Mouse (Mus musculus) left cerebral cortex, adult 2 months (tissue): Measurements from ENCODE around the gene Slc25a11. TPM values are rescaled to one million over a fixed set of nuclear protein-coding genes. Genes with fewer than 3 reads are reported as not detected.

Source experiments
- DNase-seq, 2 experiments: peaks; one replicate each; pipeline ENCODE4 v3.0.0; 2021 to 2022; ENCODE audit warnings: low spot score in 2 of 2, mixed read lengths in 1 of 2; ENCODE audit errors: extremely low spot score in 1 of 2
- H3K27ac ChIP-seq: fragments of 200-600 bp; 2 replicates; pipeline ENCODE4 v1.8.1; 2022
- H3K4me3 ChIP-seq: fragments of 200-600 bp; 2 replicates; pipeline ENCODE4 v1.8.1; 2022
- CTCF ChIP-seq: fragments of 200-600 bp; IDR thresholded peaks from 2 replicates; pipeline ENCODE4 v1.8.1; 2022; ENCODE audit warnings: antibody characterized with exemption, mild to moderate bottlenecking, moderate library complexity
- intact Hi-C: fragments of 180-260 bp; cut with DNase I; formaldehyde crosslinking; loops from one replicate; pipeline ENCODE4 v1.15.1; 2025
- total RNA-seq, 2 experiments: library from RNA; stranded (reverse); gene quantifications; 2 replicates each; pipeline ENCODE4 v1.2.3; 2021

Gene Slc25a11
- total RNA-seq, 2 experiments from 2014 or later = 107 to 117 TPM

- intact Hi-C loops = no loop called here
- no peak for TF ChIP-seq CTCF
- no peak for DNase-seq
- Histone ChIP-seq H3K4me3 (no peak overlapping the region), H3K27ac (no peak overlapping the region; the same call in 1 of the 2 replicates)
Observed at GRCm38 (mm10) chr11:70679361-70679760, 32.1 kb upstream of the Slc25a11 start.

DNA sequence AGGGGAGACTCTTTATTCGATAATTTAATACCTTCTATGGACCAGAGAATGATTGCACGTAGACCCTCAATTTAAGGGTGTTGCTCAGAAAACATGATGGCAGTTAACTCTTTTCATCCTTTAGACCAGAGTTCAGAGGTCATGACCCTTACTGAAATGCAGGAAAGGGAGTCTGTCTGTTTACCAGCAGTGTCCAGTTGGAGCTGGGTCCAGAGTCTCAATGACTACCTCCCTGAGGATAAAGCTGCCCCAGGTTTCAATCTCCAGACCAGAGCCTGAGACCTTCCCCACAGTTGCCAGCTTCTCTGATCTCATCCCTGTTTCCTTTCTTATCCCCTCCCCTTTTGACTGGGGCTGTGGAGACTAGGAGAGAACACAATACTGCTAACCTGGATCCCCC lies 31.3 kb upstream of the Slc25a11 start:
- Histone ChIP-seq H3K4me3 (no peak overlapping the region), H3K27ac (no peak overlapping the region)
- intact Hi-C loops = no loop called here
- no peak for DNase-seq
- TF ChIP-seq CTCF = no peak

DNA sequence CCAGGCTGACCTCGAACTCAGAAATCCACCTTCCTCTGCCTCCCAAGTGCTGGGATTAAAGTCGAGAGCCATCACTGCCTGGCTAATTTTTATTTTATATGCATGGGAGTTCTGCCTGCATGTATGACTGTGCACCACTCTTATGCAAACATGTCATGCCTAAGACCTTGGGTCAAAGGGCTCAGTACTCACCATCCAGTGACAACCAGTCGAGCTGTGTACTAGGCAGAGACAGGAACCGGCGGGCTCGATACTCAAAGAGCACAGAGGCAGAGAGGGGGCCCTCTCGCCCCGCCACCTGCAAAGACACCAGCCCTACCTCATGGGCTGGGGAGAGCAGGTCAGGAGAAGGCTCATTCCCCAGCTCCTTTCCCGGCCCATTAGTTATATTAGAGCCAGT lies 30.8 kb upstream of the Slc25a11 start:
- DNase-seq = no peak

DNA sequence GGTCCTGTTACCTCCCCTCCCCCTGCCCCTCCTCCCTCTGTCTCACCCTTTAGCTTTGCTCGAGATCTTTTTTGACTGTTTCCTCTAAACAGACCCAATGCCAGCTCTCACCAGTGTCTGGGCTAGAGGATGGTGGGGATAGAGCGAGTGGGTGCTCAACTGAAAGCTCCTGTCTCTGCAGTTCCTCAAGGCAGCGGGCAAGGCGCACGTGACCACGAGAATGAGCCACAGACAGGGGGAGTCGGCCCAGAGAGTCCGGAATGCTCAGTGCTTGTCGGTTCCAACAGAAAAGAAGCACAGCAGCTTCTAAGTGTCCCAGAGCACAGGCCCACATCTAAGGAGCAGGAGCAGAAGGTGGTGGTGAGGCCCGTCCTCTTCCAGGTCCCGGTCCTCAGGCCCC lies 27.2 kb upstream of the Slc25a11 start:
- Histone ChIP-seq H3K27ac (no peak overlapping the region), H3K4me3 (no peak overlapping the region)
- TF ChIP-seq CTCF = no peak
- intact Hi-C loops = loop anchor here (5.0 kb wide), 1 partner anchor 38 kb away; no protein-coding TSS in a partner anchor
- no peak for DNase-seq

More for the DNA sequence above, 30.8 kb upstream of the Slc25a11 start:
- no peak for TF ChIP-seq CTCF
- H3K27ac ChIP-seq = no peak overlapping the region
- intact Hi-C loops = no loop called here
- H3K4me3 ChIP-seq = no peak overlapping the region

DNA sequence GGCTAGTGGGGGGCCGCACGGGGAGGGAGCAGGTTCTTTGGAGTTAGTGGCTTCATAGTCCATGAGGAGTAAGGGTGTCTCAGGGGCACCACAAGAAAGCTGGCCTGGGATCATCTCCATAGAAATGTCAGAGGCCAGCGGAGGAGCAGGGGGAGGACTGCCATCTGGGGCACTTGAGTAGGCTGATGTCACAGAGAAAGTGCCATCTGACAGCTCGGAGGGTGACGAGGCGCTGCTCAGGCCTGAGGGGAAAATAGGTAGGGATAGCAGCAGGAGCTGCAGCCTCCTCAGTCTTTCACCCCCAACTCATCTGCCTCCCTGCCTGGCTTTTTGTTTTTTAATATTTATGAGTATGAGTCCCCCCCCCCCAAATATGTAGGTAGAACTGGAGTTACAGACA lies 26.7 kb upstream of the Slc25a11 start:
- intact Hi-C loops = loop anchor here (5.0 kb wide), 1 partner anchor 38 kb away; no protein-coding TSS in a partner anchor
- no peak for DNase-seq
- no peak overlapping the region for H3K4me3 ChIP-seq
- H3K27ac ChIP-seq = no peak overlapping the region
- no peak for TF ChIP-seq CTCF

GRCm38 (mm10) chr11:70671333-70672047 lies 24.2 kb upstream of the Slc25a11 start:
- intact Hi-C loops = loop anchor here (5.0 kb wide), 1 partner anchor 41 kb away; no protein-coding TSS in a partner anchor
- no peak for TF ChIP-seq CTCF

DNA sequence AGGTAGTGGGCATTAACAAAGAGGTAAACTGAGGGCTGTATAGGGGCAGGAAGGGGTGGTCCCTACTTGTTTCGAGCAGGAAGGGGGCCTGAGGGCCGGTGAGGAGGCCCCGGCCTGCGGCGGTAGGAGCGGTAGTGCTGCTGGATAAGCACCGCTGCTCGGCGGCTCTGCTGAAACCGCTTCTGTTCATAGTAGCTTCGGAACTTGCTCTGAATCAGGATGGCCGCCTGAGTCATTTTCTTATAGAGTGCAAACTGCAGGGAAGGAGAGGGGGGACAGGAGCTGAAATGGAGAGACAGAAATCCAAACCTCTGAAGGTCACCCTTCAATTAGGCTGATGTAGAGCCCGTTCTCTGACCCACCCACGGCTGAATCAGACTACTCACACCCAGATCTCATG lies 23.2 kb upstream of the Slc25a11 start:
- TF ChIP-seq CTCF = no peak
- intact Hi-C loops = loop anchor here (5.0 kb wide), 1 partner anchor 42 kb away; no protein-coding TSS in a partner anchor
- no peak for DNase-seq

More at GRCm38 (mm10) chr11:70671333-70672047, 24.2 kb upstream of the Slc25a11 start:
- no peak for DNase-seq
- Histone ChIP-seq H3K27ac (peak overlapping the region; percentile 8; the same call in 1 of the 2 replicates), H3K4me3 (no peak overlapping the region)

DNA sequence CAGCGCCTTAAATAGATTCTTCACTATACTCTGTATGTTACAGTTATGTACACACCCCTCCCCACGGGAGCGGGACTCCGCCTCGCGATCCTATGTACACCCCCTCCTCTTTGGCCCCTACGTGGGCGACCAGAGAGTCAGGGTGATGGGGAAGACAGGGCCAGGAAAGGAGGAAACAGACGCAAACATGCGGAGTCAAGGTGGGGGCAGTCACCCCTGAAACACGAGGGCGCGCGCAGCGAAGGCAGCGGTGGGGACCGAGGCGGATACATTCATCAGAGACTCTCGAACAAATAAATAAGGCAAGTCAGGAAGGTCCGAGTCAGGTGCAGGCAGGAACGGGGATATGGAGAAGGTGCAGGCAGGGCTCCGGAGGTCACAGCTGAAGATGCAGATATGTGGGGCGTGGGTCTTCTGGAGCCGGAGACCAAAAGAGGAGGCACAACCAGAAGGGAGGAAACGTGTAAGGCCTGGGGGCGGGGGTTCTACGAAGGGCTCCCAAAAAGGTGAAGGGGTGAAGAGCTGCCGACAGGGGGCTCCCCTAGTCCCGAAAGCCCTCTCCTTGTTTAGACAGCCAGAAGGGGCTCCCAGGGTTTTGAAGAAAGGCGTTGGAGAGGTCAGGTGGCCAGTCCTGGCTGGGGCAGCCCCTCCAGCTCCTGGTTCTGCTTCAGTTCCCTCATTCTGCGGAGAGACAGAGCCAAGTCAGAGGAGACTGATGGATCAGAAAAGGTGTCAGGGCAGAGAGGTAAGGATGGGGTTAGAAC lies 22.5 kb upstream of the Slc25a11 start:
- TF ChIP-seq CTCF = peak; percentile 61
- Histone ChIP-seq H3K27ac (peak overlapping the region; percentile 99), H3K4me3 (peak overlapping the region; percentile 55)
- peak; percentile 63 to 65 for DNase-seq
- intact Hi-C loops = loop anchor here (1.0 to 5.0 kb wide), 3 partner anchors 16 to 43 kb away; partner anchors contain the start of genes Rnf167 and Slc25a11

More for the DNA sequence above, 23.2 kb upstream of the Slc25a11 start:
- Histone ChIP-seq H3K27ac (peak overlapping the region; percentile 99), H3K4me3 (peak overlapping the region; percentile 55)

DNA sequence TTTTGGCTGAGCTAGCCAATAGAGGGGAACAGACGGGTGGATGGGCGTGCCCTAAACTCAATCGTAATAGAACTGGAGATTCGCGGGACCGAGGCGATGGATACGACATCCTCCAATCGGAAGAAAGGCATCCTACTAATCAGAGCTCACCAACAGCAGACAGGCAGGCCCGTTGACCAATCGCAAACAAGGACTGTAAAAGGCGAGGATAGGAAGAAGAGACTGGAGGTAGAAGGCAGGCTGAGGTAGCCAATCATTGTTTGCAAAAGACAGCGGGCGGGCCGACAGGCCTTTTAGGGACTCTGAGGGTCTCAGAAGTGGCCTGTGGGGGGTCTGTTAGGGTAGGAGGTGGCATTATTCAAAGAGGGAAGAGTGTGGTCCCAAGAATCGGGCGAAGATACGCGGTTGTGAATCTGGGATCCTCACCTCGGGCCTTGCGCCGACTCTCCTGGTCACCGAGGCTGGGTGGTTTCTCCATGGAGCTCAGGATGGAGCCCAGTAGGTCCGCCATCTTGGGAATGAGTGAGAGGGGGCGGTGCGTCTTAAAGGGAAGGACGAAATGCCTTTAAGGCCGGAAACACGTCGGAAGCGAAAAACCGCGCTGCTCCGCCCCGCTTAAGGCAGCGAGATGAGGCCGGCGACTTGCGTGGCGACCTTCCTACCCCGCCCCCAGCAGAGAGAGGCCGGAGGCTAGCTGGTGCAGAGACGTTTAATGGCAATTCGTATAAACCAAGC lies 21.7 kb upstream of the Slc25a11 start, which contains the start of gene Spag7:
Gene Spag7 (minus strand): TSS at position 646 of the 735 bp plus-strand sequence.
- DNase-seq = peak; percentile 93 to 97
- Histone ChIP-seq H3K4me3 (peak within 1 kb of the TSS; percentile 55), H3K27ac (peak within 1 kb of the TSS; percentile 99)
- intact Hi-C loops = loop anchor here (1.0 to 2.0 kb wide), 2 partner anchors 16 to 22 kb away; partner anchors contain the start of genes Rnf167 and Slc25a11
- TF ChIP-seq CTCF = no peak

DNA sequence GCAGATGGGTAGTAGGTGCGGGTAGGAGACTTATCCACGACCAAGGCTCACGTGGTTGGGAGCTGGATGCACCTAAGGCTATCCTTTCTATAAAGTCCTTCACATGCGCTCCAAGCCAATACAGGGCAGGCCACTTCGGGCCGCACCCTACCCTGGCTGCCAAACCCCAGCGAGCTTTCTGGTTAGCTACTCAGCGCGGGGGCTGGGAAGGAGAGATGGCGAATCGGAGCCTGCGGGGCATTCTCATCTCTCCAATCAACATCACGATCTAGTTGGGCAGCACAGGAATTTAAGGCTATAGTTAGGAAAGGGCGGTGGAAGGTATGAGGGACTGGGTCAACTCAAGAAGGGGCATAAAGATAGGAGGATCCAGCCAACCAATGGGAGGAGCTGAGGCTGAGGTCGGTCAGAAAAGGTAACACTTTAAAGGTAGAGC lies 21.1 kb upstream of the Slc25a11 start:
- TF ChIP-seq CTCF = no peak
- intact Hi-C loops = loop anchor here (2.0 kb wide), 1 partner anchor 22 kb away; the partner anchor contains the start of genes Rnf167 and Slc25a11
- DNase-seq = peak in 1 of 2 experiments; percentile 75
- peak overlapping the region; percentile 55 for H3K4me3 ChIP-seq
- H3K27ac ChIP-seq = peak overlapping the region; percentile 76
